ENCODE assay signal across 9 mouse cellular contexts in genomic region chr13:116714809-116715208, GRCm38 (mm10).
DNase-seq lines count a peak whose midpoint lies in the region; ATAC-seq lines count a peak whose summit lies in the region.
"Had no signal": no experiment of that assay in that cellular context is flagged by ENCODE, and none has a peak within 500 bp of the region (broad histone marks: within the 10 kb centered on the region; RNA-seq: fewer than 3 reads in every experiment).

No protein-coding gene starts in this region.

- WGBS in midbrain, embryonic 15.5 days, result 17% methylated on average over 5 of the region's 5 CpGs

- ATAC-seq in midbrain, embryonic 15.5 days (replicated peaks), result peak; percentile 62

- peaks cover 50% of the 10 kb centered on the region for H3K27me3 ChIP-seq in midbrain, embryonic 15.5 days (replicated peaks)

- no peaks in the 10 kb centered on the region for H3K36me3 ChIP-seq in midbrain, embryonic 15.5 days (replicated peaks)
- H3K36me3 ChIP-seq: limb, embryonic 15.5 days had no signal

- no peak overlapping the region for H3K4me2 ChIP-seq in midbrain, embryonic 15.5 days
- H3K4me2 ChIP-seq: limb, embryonic 15.5 days had no signal

- no peak overlapping the region for H3K4me3 ChIP-seq in midbrain, embryonic 15.5 days
- H3K4me3 ChIP-seq: limb, embryonic 15.5 days had no signal

- H3K4me1 ChIP-seq in midbrain, embryonic 15.5 days, result peaks cover 10% of the 10 kb centered on the region

- DNase-seq in kidney, adult 18-20 months, result peak; percentile 55
- no peak for DNase-seq in kidney, adult 11 months
- peak; percentile 74 for DNase-seq in NIH3T3 (ENCODE audit: low read depth)
- DNase-seq in cerebellum, postnatal 10 days, result peak; percentile 85 to 86
- DNase-seq in heart, postnatal 36 days, result peak; percentile 37 to 57
- DNase-seq in left cerebral cortex, adult 18-20 months (ENCODE audit: low spot score in 2 of 2), result peak; percentile 64 to 68
- no peak for DNase-seq in spleen, adult 12 weeks (ENCODE audit: low spot score)

- no peak overlapping the region for H3K9ac ChIP-seq in midbrain, embryonic 15.5 days
- H3K9ac ChIP-seq: limb, embryonic 15.5 days had no signal

- intact Hi-C loops in heart, postnatal 36 days (cut with DNase I), result loop anchor here (2.0 to 5.0 kb wide), 2 partner anchors 1484 to 1728 kb away; no protein-coding TSS in a partner anchor

- H3K9me3 ChIP-seq in midbrain, embryonic 15.5 days, result no peaks in the 10 kb centered on the region
- H3K9me3 ChIP-seq: limb, embryonic 15.5 days had no signal

- no peak overlapping the region for H3K27ac ChIP-seq in midbrain, embryonic 15.5 days
- H3K27ac ChIP-seq: limb, embryonic 15.5 days had no signal

Comparison
In these comparisons a context has a peak if more than half of its experiments do, and no peak if none do; other contexts are left out.
1. DNase-seq: peak in kidney, adult 18-20 months (single experiment), NIH3T3 (single experiment), cerebellum, postnatal 10 days (2 of 2), heart, postnatal 36 days (2 of 2) and left cerebral cortex, adult 18-20 months (2 of 2); none in kidney, adult 11 months (single experiment) and spleen, adult 12 weeks (single experiment).